Mouse (Mus musculus): Measurements from ENCODE around the gene Plekhh3. TPM values are rescaled to one million over a fixed set of nuclear protein-coding genes. Genes with fewer than 3 reads are reported as not detected.

The Plekhh3 gene
- 9.3 and 9.5 TPM in 2 replicates for polyA plus RNA-seq (2015; fragmentation: Nextera tagmentation; extraction: Ambion mirVana)

DNA sequence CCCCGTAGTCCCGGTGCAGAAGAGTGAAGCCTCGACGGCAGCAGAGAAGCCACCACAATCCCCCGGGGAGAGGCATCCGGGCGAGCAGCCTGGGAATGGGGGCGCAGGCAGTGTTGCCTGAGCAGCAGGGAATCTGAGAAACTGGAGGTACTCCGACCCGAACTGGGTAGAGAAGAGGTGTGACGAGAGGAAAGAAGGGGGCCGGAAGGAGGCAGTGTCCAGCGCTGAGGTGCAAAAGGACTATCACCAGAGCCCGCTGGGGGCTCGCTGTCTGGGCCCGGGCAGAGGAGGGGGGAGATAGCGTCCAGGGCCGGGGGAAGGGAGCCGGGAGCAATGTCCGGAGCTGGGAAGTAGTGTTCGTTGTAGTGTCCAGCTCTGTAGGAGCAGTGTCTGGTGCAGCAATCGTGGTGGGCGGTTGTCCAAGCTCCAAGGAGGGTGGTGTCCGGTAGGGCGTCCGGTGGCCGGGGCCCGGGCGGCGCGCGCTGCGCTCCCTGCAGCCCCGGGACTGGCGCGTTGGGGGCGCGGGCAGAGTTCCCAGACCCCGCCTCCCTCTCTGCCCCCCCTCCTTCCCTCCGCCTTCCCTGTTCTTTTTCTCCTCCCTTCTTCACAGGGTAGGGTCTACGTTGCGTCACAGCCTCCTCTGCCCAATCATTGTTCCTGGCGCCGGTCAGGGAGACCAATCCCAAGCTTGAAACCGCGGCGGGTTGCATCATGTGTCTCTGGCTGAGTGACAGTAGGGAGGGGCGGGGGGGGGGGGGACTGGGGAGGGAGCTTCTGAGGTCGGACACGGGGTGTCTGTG is at the start of gene Plekhh3:
Gene Plekhh3 (minus strand): TSS at position 541 of the 800 bp plus-strand sequence.
- Histone ChIP-seq H3K27ac (ENCODE audit: low read depth, low read length) (peak within 1 kb of the TSS; percentile 85), H3K4me3 (ENCODE audit: low read length) (peak within 1 kb of the TSS; percentile 69), H3K27me3 (replicated peaks; ENCODE audit: control insufficient read depth, insufficient read depth, low read length) (peaks cover 27% of the 10 kb centered on the region), H3K4me1 (ENCODE audit: control insufficient read depth, insufficient read depth, low read depth, low read length) (peaks cover 57% of the 10 kb centered on the region), H3K9ac (ENCODE audit: low read depth, low read length) (peak within 1 kb of the TSS; percentile 78), H3K9me3 (ENCODE audit: control insufficient read depth, low read length) (no peaks in the 10 kb centered on the region), H3K4me2 (ENCODE audit: low read length) (peak within 1 kb of the TSS; percentile 90), H3K36me3 (ENCODE audit: control insufficient read depth, insufficient read depth, low read length) (peaks cover 8% of the 10 kb centered on the region)
- WGBS: under 1% methylated on average over 37 of the region's 50 CpGs
- peak; percentile 96 for ATAC-seq

DNA sequence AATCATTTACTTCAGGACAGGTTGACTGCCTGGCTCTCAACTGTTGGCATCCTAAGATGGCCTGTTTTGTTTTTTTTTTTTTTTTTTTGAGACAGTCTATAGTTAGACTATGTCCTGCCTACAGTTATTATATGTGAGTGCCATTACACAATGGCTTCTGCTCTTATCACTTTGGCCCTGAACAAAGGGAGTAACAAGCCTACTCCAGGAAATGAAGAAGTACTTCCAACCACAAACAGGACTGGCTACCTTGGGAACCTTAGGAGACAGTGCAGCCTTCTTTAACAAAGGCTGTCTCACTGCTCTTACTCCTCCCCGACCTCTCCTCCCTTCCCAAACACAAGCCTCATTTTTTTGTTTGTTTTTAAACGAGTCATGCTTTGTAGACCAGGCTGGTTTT is 49.7 kb upstream of the Plekhh3 start:
- no peaks in the 10 kb centered on the region for H3K9me3 ChIP-seq (ENCODE audit: control insufficient read depth, low read length)
- WGBS: 53% methylated on average over 2 of the region's 2 CpGs
- ATAC-seq: no peak
- no peak overlapping the region for H3K4me2 ChIP-seq (ENCODE audit: low read length)
- no peak overlapping the region for H3K4me3 ChIP-seq (ENCODE audit: low read length)
- peaks cover 3% of the 10 kb centered on the region; the same call in 1 of the 2 replicates for H3K4me1 ChIP-seq (ENCODE audit: control insufficient read depth, insufficient read depth, low read depth, low read length)
- peaks cover 4% of the 10 kb centered on the region; the same call in 1 of the 2 replicates for H3K36me3 ChIP-seq (ENCODE audit: control insufficient read depth, insufficient read depth, low read length)
- H3K27ac ChIP-seq (ENCODE audit: low read depth, low read length): no peak overlapping the region
- H3K9ac ChIP-seq (ENCODE audit: low read depth, low read length): no peak overlapping the region
- H3K27me3 ChIP-seq (replicated peaks; ENCODE audit: control insufficient read depth, insufficient read depth, low read length): no peaks in the 10 kb centered on the region

DNA sequence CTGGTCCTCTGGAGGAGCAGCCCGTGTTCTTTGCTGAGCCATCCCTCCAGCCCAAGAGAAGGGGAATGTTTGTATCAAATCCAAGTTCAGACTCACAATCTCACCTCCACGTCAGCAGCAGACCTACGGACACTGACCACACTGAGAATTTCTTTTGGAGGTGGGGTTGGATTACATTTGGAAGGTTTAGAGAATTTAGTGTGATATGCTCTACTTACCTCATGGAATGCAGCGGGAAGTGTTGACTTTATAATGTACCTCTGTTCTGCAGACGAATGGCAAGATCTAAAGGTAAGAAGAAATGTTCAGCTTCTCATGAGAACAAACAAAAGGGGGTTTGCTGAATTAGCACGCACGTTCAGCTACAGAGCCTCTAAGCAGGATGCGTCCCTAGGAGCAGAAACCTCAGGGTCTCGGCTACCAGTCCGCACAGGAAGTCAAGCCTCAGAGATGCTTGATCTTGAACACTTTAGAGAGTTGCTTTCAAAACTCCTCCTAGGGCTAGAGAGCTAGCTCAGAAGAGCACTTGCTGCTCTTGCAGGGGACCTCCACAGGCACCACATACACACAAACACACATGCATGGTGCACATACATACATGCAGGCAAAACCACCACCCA is 47.4 kb upstream of the Plekhh3 start:
- ATAC-seq: no peak
- H3K4me2 ChIP-seq (ENCODE audit: low read length): no peak overlapping the region
- H3K27me3 ChIP-seq (replicated peaks; ENCODE audit: control insufficient read depth, insufficient read depth, low read length): no peaks in the 10 kb centered on the region
- H3K9ac ChIP-seq (ENCODE audit: low read depth, low read length): no peak overlapping the region
- no peak overlapping the region for H3K4me3 ChIP-seq (ENCODE audit: low read length)
- WGBS: 82% methylated on average over 10 of the region's 10 CpGs
- H3K4me1 ChIP-seq (ENCODE audit: control insufficient read depth, insufficient read depth, low read depth, low read length): no peaks in the 10 kb centered on the region
- H3K9me3 ChIP-seq (ENCODE audit: control insufficient read depth, low read length): no peaks in the 10 kb centered on the region
- peaks cover 16% of the 10 kb centered on the region for H3K36me3 ChIP-seq (ENCODE audit: control insufficient read depth, insufficient read depth, low read length)
- no peak overlapping the region for H3K27ac ChIP-seq (ENCODE audit: low read depth, low read length)

DNA sequence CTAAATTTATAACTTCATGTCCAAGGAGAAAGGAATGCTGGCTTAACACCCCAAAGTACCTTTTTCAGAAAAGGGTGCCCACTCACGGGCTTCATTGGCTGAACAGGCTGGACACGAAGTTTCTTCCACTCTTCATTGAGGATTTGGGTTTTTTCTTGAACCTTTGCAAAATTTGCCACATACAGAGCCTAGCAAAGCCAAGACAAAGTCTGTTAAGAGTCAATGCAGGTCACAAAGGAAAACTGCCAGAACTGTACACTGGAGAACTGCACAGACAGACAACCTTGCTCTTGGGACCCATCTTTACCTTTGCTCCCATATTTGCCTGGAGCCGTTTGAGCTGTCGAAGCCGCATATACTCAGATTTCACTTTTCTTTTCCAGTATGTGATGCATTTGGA is 45.8 kb upstream of the Plekhh3 start:
- H3K27me3 ChIP-seq (replicated peaks; ENCODE audit: control insufficient read depth, insufficient read depth, low read length): no peaks in the 10 kb centered on the region
- peaks cover 21% of the 10 kb centered on the region for H3K36me3 ChIP-seq (ENCODE audit: control insufficient read depth, insufficient read depth, low read length)
- no peaks in the 10 kb centered on the region for H3K4me1 ChIP-seq (ENCODE audit: control insufficient read depth, insufficient read depth, low read depth, low read length)
- ATAC-seq: no peak
- H3K27ac ChIP-seq (ENCODE audit: low read depth, low read length): no peak overlapping the region
- no peaks in the 10 kb centered on the region for H3K9me3 ChIP-seq (ENCODE audit: control insufficient read depth, low read length)
- H3K4me2 ChIP-seq (ENCODE audit: low read length): no peak overlapping the region
- no peak overlapping the region for H3K9ac ChIP-seq (ENCODE audit: low read depth, low read length)
- no peak overlapping the region for H3K4me3 ChIP-seq (ENCODE audit: low read length)
- 94% methylated on average over 5 of the region's 5 CpGs for WGBS

DNA sequence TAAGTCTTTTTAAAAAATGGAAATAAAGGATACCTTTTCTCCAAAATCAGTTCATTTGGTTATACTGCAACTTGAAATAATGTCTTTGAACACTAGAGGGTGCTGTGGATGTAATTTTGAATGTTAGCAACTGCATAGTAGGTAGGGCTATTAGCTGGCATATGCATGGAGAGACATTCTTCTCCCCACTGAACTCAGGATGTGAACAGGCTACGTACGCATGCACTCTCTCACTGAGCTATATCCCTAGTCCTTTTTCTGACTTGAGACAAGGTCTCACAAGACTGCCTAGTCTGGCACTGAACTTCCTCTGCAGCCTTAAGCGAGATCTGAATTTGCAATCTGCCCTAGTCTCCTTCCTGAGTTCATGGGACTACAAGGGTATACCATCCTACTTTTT is 40.8 kb upstream of the Plekhh3 start:
- ATAC-seq: 0 out of 2 replicates have a peak, but pooled peaks have one; percentile 56
- 34% methylated on average over 3 of the region's 3 CpGs for WGBS
- Histone ChIP-seq H3K9ac (ENCODE audit: low read depth, low read length) (no peak overlapping the region), H3K4me2 (ENCODE audit: low read length) (no peak overlapping the region), H3K4me3 (ENCODE audit: low read length) (no peak overlapping the region), H3K27me3 (replicated peaks; ENCODE audit: control insufficient read depth, insufficient read depth, low read length) (no peaks in the 10 kb centered on the region), H3K4me1 (ENCODE audit: control insufficient read depth, insufficient read depth, low read depth, low read length) (no peaks in the 10 kb centered on the region), H3K36me3 (ENCODE audit: control insufficient read depth, insufficient read depth, low read length) (peaks cover 37% of the 10 kb centered on the region), H3K9me3 (ENCODE audit: control insufficient read depth, low read length) (no peaks in the 10 kb centered on the region), H3K27ac (ENCODE audit: low read depth, low read length) (no peak overlapping the region)

DNA sequence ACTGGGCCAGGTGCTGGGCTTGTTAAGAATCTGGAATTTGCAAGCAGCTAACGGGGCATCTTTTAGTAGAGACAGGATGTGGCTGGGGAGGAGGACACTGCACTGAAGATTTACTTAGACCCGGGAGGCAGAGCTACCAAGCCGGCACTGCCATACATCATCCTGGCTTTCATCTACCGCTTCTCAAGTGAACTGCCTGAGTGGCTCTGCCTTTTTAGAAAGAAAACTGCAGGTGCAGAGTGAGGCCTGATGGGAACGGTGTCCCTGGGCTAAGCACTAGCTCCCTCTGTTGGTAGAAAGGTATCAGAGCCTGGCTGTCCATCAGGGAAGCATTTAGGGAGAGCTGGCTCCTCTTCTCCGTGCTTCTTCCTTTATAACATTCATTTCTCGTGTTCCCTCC is 29.8 kb upstream of the Plekhh3 start:
- Histone ChIP-seq H3K4me1 (ENCODE audit: control insufficient read depth, insufficient read depth, low read depth, low read length) (no peaks in the 10 kb centered on the region), H3K9ac (ENCODE audit: low read depth, low read length) (no peak overlapping the region), H3K27me3 (replicated peaks; ENCODE audit: control insufficient read depth, insufficient read depth, low read length) (no peaks in the 10 kb centered on the region), H3K4me3 (ENCODE audit: low read length) (no peak overlapping the region), H3K27ac (ENCODE audit: low read depth, low read length) (no peak overlapping the region), H3K4me2 (ENCODE audit: low read length) (no peak overlapping the region), H3K36me3 (ENCODE audit: control insufficient read depth, insufficient read depth, low read length) (peaks cover 32% of the 10 kb centered on the region), H3K9me3 (ENCODE audit: control insufficient read depth, low read length) (no peaks in the 10 kb centered on the region)
- 25% methylated on average over 7 of the region's 7 CpGs for WGBS
- ATAC-seq: peak; percentile 56; the same call in 1 of the 2 replicates

DNA sequence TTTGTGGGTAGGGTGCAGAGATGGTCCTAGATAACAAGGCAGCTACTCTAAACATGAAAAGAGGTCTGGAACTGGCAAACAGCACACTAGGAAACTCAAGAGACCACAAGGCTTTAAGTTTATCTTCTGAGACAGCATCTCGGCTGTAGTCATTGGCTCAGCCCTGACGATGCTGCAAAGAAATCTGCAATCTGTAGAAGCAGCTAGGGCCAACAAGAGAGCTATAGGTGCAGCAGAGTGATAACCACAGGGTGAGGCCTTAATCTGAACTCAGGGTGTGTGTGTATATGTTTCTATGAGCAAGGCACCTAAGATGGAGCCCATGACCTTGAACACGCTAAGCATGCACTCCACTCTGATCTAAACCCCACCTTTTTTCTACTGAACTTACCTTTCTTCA is 28.4 kb upstream of the Plekhh3 start:
- 96% methylated on average over 3 of the region's 3 CpGs for WGBS
- no peak for ATAC-seq
- Histone ChIP-seq H3K4me3 (ENCODE audit: low read length) (no peak overlapping the region), H3K4me2 (ENCODE audit: low read length) (no peak overlapping the region), H3K9me3 (ENCODE audit: control insufficient read depth, low read length) (no peaks in the 10 kb centered on the region), H3K9ac (ENCODE audit: low read depth, low read length) (no peak overlapping the region), H3K36me3 (ENCODE audit: control insufficient read depth, insufficient read depth, low read length) (peaks cover 32% of the 10 kb centered on the region), H3K27me3 (replicated peaks; ENCODE audit: control insufficient read depth, insufficient read depth, low read length) (no peaks in the 10 kb centered on the region), H3K27ac (ENCODE audit: low read depth, low read length) (no peak overlapping the region), H3K4me1 (ENCODE audit: control insufficient read depth, insufficient read depth, low read depth, low read length) (no peaks in the 10 kb centered on the region)

DNA sequence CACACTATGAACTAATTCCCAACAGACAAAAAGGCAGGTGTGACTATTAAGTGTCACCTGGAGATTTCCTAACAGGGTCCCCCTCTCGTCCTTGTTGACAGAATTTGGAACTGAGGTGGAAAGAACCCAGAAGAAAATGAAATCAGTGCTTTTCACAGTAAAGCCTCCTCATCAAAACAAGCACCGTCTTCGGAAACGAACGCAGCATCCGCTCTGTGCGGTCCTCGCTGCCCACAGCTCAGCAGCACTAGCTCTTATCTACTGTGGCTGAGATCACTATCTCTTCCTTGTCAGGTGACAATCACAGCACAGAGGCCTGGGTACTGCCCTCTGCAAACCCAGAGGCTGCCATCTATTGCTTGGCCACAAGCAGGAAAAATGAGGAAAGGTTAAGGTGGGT is 25.0 kb upstream of the Plekhh3 start:
- H3K36me3 ChIP-seq (ENCODE audit: control insufficient read depth, insufficient read depth, low read length): peaks cover 21% of the 10 kb centered on the region
- ATAC-seq: no peak
- no peak overlapping the region for H3K4me2 ChIP-seq (ENCODE audit: low read length)
- H3K9me3 ChIP-seq (ENCODE audit: control insufficient read depth, low read length): no peaks in the 10 kb centered on the region
- WGBS: 94% methylated on average over 8 of the region's 8 CpGs
- H3K4me1 ChIP-seq (ENCODE audit: control insufficient read depth, insufficient read depth, low read depth, low read length): no peaks in the 10 kb centered on the region
- no peaks in the 10 kb centered on the region for H3K27me3 ChIP-seq (replicated peaks; ENCODE audit: control insufficient read depth, insufficient read depth, low read length)
- no peak overlapping the region for H3K4me3 ChIP-seq (ENCODE audit: low read length)
- H3K9ac ChIP-seq (ENCODE audit: low read depth, low read length): no peak overlapping the region
- no peak overlapping the region for H3K27ac ChIP-seq (ENCODE audit: low read depth, low read length)

DNA sequence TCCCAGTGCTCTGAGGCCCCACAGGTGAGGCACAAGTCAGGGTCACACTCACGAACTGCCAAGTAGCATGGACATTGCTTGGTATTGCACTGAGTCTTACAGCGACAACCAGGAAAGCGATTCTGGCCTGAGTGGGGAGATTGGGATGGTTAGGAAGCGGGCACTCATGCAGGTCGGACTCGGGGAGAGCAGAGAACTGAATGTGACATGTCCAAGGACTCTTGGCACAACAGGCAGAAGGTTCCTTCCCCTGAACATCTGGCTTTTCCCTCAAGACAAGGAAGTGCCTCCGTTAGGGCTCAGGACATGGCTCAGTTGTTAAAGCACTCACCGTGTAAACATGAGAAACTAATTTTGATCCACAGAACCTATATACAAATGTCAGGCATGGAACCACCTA is 24.4 kb upstream of the Plekhh3 start:
- Histone ChIP-seq H3K27ac (ENCODE audit: low read depth, low read length) (no peak overlapping the region), H3K9ac (ENCODE audit: low read depth, low read length) (no peak overlapping the region), H3K36me3 (ENCODE audit: control insufficient read depth, insufficient read depth, low read length) (peaks cover 21% of the 10 kb centered on the region), H3K4me3 (ENCODE audit: low read length) (no peak overlapping the region), H3K4me1 (ENCODE audit: control insufficient read depth, insufficient read depth, low read depth, low read length) (no peaks in the 10 kb centered on the region; the same call in 1 of the 2 replicates), H3K4me2 (ENCODE audit: low read length) (no peak overlapping the region), H3K27me3 (replicated peaks; ENCODE audit: control insufficient read depth, insufficient read depth, low read length) (no peaks in the 10 kb centered on the region), H3K9me3 (ENCODE audit: control insufficient read depth, low read length) (no peaks in the 10 kb centered on the region)
- ATAC-seq: no peak
- WGBS: 86% methylated on average over 8 of the region's 8 CpGs

All from hindbrain, embryonic 16.5 days (tissue).